Mouse (Mus musculus) layer of hippocampus, postnatal 10 days (tissue): ENCODE results near the gene Nr1h4. TPM values are rescaled to one million over a fixed set of nuclear protein-coding genes. Genes with fewer than 3 reads are reported as not detected.

Experiments
- DNase-seq, 2 experiments: peaks; one replicate each; pipeline ENCODE4 v3.0.0; 2021; ENCODE audit warnings: low spot score in 2 of 2
- total RNA-seq, 2 experiments: library from RNA; stranded (reverse); gene quantifications; 2 replicates each; pipeline ENCODE4 v1.2.3; 2021

Gene Nr1h4
- total RNA-seq, 2 experiments from 2014 or later: 0.22 to 0.41 TPM

DNA sequence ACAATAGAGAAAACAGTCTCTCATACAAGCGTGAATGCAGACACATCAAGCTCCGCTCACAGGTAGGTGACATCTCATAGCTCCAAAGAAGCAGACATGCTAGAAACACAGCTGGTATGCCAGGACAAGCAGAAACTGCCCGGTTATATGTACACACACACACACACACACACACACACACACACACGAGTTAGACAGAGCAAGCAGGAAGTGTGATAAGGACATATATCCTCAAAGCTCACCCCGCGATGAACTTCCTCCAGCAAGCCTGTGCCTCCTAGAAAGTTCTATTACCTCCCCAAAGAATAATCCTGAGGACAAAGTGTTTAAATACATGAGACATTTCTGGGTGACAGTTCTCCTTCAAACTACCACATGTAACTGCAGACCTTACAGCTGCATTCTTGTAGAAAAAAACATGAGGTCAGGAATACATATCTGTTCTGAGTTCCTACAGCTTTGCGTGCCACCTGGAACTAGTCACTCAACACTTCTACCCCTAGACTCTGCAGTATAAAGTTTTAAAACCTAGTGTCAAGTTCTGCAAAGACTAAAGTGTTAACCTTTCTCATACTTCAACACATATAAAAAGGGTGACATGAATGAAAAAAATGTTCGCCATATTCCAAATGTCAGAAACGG, 11.5 kb downstream of the Nr1h4 start:
- no peak for DNase-seq

DNA sequence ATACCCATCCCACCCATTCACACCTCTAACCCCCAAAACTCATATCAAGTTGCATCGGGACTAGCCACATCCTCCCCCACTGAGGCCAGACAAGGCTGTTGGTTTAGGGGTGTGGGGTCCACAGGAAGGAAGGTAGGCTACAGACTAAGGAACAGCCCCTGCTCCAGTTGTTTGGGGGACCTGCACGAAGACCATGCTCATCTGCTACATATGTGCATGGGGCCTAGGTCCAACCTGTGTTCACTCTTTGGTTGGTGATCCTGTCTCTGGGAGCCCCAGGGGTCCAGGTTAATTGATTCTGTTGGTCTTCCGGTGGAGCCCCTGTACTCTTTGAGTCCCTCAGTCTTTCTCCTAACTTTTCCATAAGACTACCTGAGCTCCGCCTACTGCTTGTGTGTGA, 13.0 kb downstream of the Nr1h4 start:
- DNase-seq: no peak

- DNase-seq: no peak
Observed at GRCm38 (mm10) chr10:89519226-89519625, 14.2 kb downstream of the Nr1h4 start.

GRCm38 (mm10) chr10:89518365-89518764, 15.0 kb downstream of the Nr1h4 start:
- no peak for DNase-seq

GRCm38 (mm10) chr10:89515813-89516212, 17.6 kb downstream of the Nr1h4 start:
- no peak for DNase-seq

DNA sequence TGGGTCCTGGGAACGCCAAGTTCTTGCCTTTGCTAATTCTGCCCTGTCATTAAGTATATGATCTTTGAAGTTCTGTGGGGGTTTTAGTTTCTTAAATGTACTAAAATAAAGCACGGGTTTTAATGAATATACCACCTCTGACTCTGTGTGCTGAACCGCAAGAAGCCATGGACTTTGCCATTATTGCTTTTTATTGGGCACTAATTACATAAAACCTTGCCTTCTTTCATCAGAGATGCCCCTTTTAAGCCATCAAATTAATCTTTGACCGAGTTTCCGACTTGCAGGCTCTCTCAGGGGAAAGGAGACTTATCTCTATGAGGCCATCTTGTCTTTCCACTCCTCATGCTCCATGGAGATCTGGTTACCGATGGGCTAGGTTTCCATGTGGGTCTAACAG, 20.8 kb downstream of the Nr1h4 start:
- DNase-seq: no peak

GRCm38 (mm10) chr10:89510547-89510946, 22.8 kb downstream of the Nr1h4 start:
- no peak for DNase-seq

DNA sequence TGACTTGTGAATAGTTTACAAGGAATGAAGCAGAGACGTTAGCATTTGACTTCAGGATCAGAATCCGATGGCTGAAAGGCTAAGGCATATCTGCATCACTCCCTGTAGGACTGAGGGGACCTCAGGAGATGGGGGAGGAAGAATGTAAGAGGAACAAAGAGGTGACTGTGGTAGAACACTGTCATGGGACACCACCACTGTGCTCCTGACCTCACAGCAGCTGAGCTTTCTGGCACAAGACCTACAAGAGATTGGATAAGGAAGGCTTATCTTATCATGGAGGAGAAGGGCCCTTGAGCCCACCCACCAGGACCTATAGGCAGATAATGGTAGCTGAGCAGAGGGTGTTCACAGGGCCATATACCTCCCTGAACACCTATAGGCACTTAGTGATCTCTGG, 24.8 kb downstream of the Nr1h4 start:
- DNase-seq: no peak

GRCm38 (mm10) chr10:89506479-89506878, 26.9 kb downstream of the Nr1h4 start:
- DNase-seq: no peak

GRCm38 (mm10) chr10:89505592-89505955, 27.8 kb downstream of the Nr1h4 start:
- no peak for DNase-seq

DNA sequence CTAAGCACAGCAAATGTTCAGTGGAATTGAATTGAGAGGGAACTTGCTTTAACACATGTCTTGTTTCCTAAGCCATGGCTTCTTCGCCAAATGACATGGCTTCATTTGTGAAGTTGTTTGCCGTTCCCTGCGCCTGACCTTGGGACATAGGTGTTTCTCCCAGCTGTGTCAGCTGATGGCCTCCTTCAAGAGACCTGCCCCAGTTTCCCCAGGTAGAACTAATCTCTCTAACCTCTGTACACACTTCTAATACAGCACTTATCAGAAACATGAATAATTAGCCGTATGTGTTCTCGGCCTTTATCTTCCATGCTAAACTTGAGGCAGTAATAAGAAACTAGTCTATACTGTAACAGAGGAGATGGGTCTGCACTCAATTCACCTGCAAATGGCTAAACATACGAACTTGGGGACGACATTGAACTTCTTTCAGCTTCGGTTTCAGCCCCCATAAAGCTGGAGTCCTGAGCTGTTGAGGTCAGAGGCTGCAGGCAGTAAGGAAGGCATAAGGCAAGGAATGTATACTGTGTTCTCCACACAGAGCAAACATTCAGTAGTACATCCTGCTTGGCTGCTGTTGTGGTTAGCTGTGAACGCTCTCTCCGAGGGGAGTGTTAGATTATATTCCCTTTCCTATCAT, 28.3 kb downstream of the Nr1h4 start:
- DNase-seq: no peak

GRCm38 (mm10) chr10:89502986-89503560, 30.3 kb downstream of the Nr1h4 start:
- no peak for DNase-seq

GRCm38 (mm10) chr10:89501902-89502301, 31.5 kb downstream of the Nr1h4 start:
- no peak for DNase-seq

GRCm38 (mm10) chr10:89495537-89495936, 37.8 kb downstream of the Nr1h4 start:
- DNase-seq: no peak

DNA sequence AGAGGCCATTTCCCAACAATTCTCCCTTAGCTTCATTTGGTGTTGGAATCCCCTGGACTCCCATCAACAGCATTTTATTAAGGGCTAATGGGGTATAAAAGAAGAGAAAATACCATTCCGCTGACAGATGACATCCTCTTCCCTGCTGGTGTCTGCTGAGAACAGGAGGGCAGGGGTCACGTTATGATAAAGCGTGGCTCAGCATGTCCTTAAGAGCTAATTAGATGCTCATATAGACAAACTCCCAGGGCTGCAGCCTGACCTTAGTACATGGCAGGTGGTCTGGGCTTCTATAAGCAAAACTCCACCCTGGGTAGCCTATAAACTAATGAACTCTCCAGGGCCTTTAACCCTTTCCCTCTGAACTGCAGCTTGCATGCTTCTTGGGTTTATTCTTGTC, 42.1 kb downstream of the Nr1h4 start:
- DNase-seq: no peak

- no peak for DNase-seq
Observed at GRCm38 (mm10) chr10:89490250-89490649, 43.1 kb downstream of the Nr1h4 start.

DNA sequence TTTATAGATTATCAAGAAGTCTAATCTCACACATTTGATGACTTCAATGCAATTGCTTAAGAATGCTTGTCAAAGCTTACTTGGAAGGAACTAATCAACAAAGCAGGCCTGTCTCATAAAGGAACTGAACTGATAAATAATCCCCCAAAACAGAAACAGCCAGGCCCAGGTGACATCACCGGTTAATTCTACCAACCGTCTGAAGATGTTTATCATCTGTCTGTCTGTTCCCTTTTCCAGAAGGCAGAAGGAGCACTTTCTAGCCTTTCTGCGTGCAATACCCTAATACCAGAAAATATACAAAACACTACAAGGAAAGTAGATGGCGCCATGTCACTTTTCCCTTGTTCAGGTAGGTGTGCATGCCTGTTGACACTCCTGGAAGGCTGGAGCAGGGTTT, 43.9 kb downstream of the Nr1h4 start:
- no peak for DNase-seq

DNA sequence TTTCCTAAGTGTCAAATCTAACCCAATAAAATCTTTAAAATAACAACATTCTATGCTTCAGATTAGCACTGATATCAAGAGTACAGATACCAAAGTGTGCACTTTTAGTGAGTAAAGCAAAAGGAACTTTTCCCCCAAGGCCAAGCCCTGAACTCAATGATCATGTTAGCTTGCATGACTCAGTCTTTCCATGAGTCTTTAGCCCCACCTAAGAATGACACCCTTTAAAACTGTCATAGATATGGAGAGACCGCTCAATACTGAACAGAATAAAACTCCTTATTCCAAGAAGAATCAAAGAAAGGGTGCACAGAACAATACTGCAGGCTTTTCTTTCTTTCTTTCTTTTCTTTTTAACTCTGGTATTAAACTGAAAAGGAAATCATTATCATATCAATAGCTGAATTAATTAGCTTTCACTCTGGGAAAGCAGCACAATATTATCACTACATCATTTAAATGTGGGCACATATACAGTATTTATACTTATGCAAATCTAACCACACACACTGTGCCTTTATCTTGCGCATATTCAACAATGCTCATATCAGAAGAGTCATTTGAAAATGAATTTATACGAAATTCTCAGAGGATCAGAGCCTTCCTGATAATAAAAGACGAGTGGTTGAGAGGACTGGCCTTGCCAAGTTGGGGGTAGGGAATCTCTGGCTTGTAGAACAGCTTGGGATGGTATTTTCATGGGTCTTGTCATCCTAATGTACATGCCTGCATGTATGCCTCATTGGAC, 46.2 kb downstream of the Nr1h4 start:
- no peak for DNase-seq

- DNase-seq: no peak
Observed at GRCm38 (mm10) chr10:89484907-89485306, 48.5 kb downstream of the Nr1h4 start.

- no peak for DNase-seq
Observed at GRCm38 (mm10) chr10:89483812-89484602, 49.4 kb downstream of the Nr1h4 start.

- DNase-seq: no peak
Observed at GRCm38 (mm10) chr10:89483113-89483512, 50.3 kb downstream of the Nr1h4 start.
